Mouse (Mus musculus) naive thymus-derived CD4-positive, alpha-beta T cell, adult 2 months (primary cell): Measurements from ENCODE around the gene Thra.

Source experiments
- DNase-seq: peaks from one replicate; pipeline ENCODE4 v3.0.0-alpha.2; 2011; ENCODE audit warnings: low read depth

Gene Thra

DNA sequence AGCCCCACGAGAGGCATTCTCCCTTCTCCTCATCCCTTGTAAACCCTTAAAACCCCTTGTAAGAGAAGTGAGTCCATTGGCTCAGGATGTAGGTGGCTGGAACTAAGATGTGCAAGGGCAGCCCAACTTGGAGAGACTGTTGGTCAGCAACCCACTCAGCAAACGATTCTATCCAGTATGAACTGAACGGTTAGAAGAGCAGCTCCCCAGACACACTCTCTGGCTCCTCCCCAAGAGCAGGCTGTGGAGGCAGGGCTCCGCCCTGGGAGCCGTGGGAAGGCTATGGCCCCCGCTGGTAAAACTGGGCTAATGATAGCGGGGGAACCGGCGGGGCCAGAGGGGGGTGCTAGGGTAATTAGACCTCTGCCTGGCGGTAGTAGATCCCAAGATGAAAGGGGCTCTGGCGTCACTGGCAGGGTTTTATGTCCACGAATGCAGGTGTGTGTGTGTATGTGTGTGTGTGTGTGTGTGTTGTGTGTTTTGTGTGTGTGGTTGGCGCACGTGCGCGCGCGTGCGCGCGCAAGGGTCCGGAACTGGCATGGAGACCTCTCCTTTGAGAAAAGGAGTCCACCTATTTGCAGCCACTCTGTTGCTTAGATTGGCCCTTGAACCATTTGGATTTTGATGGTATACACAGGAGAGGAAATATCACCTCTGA, at the start of gene Thra:
Gene Thra, plus strand, starts transcription at position 246 of the 658 bp plus-strand sequence.
- peak; percentile 62 for DNase-seq

DNA sequence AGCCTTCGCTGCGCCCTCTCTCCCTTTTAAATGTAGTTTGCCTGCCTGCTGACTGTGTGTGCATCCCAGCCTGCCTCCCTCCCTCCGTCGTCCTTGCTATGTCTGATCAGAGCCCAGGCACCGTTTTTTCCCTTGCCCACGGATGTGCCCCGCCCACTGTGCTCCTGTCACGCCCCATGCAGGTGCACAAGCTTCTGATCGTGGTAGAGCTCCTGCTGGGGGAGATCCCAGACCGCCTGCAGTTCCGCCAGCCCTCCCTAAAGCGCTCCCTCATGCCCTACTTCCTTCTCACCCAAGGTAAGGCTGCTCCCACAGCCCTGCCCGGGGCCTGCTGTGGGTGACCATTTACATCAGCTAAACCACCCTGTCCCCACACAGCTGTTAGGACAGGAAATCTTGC, 47.2 kb upstream of the Thra start:
- DNase-seq = no peak

DNA sequence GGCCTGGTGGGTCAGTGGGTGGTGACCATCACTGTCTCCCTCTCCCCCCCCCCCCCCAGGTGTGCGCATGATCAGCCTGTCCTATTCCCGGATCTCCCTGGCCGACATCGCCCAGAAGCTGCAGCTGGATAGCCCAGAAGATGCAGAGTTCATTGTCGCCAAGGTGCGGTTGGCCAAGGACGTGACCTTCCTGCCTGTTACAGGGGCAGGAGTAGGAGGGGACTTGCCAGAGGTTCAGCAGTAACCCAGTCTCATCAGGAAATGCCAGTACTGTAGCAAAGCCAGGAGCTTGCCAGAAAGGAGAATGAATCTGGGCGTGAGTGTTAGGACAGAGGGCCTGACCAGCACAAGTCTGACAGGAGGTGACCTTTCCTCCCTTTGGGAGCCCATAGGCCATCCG, 46.7 kb upstream of the Thra start:
- no peak for DNase-seq

DNA sequence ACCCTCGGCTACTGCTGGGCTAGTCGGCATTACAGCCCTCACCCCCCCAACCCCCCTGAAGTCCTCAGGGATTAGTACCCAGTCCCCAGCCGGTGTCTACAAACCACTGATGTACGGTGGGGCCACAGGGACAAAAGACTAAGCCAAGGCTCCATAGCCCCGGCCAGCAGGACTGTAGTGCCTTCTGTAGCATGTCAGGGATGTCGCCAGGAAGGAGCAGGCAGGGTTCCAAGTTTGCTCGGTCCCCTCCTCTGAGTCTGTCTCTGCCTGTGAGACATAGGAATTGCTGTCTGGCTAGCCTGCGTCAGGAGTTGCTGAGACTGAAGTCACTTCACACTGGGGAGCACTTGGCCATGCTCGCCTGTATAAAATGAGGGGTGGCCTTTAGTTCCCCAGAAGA, 46.1 kb upstream of the Thra start:
- DNase-seq = no peak

DNA sequence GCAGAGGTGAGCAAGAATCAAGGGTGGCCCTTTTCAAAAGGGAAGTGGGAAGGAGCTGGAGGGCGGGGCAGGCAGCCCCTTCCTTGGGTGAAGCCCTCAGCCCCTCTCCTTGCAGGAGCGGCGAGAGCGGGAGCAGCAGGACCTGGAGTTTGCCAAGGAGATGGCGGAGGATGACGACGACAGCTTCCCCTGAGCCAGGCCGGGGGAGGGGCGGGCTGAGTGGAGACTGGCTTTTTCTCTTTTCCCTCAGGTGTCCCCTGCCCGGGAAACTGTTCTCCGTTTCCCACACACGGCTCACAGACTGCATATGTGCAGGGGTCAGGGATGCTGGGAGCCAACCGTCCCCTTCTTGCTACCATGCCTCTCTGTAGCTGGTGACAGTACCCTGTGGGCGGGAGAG, 45.0 kb upstream of the Thra start:
- no peak for DNase-seq

DNA sequence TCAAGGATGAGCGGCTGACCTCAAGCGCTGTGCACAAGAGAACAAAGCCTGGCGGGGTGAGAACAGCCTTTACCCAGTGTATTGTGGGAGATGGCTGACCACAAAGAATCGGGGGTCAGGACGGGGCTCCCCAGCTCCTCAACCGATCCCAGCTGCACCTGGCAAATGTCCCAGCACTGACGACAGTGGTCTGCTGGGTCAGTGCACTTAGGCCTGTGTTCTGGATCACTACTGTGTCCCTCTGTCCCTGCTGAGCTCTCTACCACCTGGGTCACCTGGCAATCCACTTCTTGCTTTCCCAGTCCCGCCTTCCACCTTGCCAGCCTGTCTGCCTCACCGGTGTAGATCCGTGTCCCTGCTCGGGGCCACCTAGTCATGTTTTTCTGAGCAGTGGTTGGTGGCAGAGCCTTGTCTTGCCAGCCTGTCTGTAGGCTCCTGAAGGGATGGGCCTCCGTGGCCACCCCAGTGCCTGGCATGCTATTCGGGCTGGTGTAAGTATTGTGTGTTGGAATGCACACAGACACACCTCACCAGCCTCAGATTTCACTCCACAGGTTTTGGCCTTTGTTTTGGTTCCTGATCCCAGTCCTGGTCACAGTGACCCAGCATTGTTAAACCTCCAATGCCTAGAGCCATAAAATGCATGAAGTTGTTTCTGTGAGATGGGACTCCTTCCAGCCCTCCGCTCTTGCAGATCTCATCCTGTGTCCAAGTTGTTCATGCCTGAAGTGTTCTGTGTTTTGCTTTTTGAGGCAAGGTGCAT, 43.8 kb upstream of the Thra start:
- DNase-seq = no peak

DNA sequence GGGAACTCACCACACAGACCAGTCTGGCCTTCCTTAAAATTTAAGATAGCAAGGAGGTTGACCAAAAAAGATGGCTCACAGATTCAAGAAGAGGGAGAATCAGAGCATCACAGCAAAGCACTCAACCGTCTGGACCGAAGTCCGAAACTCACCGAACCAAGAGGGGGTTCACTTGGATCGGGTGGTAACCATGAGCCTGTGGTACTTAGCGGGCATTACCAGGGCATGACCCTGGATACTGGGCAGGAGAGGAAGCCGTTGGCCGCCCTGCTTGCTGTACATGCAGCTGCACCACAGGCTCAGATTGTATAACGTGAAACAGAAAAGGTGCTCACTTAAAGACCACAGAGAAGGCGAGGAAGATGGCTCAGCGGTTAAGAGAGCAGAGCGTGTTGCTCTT, 43.2 kb upstream of the Thra start:
- no peak for DNase-seq

DNA sequence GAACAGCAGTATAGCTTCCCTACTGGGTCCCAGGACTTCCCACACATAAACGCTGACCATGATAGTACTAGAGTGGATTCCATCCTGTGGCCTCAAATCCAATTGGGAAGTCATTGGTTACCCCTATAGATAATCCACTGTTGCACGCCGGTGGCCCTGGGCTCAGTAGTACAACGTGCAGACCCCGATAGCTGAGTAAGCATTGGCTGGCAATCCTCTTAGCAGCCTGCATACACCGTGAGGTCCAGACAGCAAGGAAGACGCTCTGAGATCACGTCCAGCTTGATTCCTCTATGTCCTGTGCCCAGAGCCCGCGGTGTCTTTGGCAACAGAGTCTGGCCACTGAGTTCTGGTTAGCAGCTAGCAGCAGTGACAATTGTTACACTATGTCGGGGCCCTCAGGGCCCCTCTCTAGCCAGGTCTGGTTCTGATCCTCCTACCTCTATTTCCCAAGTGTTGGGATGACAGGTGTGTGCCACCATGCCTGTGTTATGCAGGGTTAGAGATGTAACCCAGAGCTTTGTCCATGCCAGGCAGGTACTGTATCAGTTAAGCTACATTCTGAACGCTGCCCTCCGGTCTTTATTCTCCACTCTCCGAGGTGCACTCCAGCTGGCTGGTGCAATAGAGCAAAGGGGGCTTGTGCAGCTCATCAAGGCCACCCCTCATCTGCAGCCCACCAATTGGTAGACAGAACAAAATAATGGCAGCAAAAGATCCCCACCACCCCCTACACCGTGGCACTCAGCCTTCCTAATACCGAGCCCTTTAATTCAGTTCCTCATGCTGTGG, 41.4 kb upstream of the Thra start:
- DNase-seq = no peak

DNA sequence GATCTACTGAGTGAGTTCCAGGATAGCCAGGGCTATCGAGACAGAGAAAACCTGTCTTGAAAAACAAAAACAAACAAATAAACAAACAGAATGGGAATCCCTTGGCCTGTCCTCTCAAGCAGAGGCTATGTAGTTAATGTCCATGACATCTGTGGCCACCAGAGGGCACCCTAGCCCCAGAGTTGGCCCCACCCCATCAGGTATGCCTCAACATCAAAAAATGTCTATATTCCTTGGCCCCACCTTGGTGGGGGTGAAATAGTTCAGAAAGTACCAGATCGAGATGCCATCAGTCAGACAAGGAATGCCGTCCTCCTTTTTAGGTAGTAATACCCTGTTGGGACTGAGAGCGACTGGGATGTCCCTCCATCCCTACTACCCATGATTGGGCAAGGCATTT, 40.5 kb upstream of the Thra start:
- peak; percentile 89 for DNase-seq

DNA sequence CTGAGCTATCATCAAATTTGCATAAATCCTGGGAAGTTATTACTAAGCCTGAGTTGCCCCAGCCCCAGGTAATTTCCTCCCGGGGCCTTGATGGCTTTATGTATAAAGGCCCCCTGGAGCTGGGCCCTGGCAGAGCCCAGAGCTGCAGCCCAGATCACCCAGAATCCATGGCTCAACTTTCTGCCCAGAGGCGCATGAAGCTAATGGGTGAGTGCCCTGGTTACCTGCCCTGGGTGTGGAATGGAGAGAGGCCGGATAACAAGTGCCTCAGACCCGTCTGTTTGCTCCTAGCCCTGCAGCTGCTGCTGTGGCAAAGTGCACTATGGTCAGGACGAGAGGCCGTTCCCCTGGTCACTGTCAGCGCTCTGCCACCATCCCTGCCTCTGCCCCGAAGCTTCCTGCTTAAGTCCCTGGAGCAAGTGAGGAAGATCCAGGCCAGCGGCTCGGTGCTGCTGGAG, 39.2 kb upstream of the Thra start, which contains the start of gene Csf3:
Gene Csf3, plus strand, starts transcription at position 51 of the 458 bp plus-strand sequence.
- DNase-seq = no peak

DNA sequence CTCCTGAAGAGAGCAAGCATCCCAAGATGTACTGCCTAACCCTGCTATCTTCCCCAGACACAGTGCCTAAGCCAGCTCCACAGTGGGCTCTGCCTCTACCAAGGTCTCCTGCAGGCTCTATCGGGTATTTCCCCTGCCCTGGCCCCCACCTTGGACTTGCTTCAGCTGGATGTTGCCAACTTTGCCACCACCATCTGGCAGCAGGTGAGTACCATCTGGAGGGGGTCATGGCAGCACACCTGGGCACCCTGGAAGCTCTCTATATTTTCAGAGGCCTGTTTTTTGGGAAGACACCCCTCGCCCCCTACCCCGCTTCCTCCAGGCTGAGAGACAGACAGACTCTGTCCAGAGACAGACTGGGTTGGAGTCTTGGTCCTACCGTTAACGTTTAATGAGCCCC, 38.1 kb upstream of the Thra start:
- DNase-seq = no peak

DNA sequence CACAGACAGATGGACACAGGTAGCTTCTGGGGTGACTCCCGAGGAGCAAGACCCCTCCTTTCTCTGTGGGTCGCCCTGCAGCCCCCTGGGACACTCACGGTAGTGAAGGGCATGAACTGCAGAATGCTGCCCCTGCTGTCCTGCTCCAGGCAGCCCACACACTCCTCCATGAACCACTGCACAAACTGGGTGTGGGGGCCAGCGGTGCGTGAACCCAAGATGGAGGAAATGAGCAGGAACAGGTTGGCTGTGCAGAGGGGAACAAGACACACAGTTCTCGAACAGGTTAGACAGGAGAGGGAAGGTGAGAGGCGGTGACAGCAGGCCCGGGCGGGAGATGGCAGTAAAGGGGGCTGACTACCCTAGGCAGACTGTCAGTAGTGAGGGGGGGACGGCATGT, 35.4 kb upstream of the Thra start:
- no peak for DNase-seq

DNA sequence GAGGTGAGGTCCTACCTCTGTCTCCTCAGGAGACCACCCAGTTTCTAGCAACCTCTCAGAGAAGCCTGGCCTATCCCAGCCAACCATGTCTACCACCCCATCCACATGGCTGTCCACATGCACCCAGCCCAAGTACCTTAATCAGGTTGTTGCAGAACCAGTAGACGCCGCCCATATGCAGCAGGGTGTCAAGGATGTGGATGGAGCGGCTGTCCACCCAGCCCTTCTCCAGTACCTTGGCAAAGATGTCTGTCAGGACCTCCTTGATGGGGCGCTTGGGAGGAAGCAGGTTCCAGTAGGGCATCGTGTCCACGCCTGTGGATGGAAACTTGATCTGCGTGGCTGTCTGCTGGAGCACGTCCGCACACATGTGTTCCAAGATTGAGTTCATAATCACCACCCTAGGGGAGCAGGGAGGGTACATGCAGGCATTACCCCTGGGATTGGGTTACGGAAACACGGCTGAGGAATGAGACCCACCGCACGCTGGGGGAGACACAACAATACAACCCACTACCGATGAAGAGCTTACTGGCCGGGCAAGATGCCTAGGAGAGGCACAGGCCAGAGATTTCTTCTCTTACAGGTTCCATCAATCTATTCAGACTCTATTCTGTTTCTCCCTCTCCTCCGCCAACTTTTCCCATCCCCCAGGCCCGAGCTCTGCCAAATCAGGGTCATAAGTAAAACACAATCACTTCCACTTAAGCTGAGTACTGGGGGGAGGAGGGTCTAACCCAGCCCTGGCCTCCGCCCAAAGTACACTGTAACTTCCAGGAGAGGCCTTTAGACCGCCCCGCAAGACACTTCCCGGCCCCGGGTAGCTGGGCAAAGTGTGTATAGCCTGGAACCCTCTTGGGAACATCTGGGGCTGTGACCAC, 32.8 kb upstream of the Thra start:
- no peak for DNase-seq

DNA sequence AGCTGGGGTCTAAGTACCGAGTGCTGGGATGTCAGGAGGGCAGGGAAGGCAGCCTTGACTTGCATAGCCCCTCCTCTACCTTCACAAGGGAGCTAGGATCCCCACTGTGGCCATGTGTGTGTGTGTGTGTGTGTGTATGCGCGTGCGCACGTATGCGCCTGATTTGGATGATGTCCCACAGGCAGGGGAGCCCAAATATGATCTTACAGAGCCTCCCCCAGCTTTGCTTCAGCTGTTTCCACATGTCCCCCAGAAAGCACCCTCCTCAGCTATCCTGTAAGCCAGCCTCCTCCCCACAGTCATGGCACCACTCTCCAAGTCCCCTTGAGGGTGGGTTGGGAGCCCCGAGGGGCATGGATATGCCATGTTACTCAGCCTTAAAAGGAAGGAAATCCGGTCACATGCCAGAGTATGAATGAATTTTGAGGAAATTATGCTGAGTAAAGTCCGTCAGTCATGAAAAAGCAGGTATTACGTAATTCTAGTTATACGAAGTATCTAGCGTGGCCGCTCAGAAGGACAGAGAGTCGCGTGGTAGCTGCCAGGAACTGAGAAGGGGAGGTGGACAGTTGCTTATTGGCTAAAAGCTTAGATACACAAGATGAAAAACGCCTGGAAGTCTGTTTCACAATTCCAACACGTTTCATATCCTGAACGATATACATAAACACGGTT, 32.0 kb upstream of the Thra start:
- no peak for DNase-seq

DNA sequence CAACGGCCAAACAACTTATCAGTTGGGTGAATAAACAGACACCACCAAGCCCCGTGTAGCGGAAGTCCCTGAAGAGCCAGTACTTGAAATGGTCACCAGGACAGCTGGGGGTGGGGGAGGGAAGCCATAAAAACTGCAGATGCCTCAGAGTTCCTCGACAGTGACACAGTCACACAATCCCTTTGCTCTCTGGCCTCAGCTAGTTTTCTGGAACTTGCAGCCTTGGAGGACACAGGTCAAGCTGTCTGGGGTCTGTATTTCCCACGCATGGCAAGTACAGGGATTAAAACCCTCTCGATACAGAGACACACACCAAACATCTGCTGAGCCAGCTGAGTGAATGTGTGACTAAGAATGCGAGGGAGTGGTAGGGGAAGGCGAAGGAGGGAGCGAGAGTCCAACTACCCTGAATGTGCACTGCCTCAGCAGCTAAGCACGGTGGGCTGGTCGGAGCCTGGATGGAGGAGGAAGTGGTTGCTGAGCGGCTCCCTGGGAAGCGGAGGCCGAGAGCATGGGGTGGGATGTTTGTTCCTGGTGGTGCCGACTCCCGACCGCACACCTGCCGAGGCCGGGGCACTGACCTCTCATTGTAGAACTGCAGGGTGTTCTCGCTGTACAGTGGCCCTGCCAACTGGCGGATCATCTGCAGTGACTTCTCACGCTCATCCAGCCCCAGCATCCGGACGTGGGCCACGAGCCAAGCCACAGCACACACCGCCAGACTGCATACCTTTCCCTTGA, 31.3 kb upstream of the Thra start:
- peak; percentile 52 for DNase-seq

DNA sequence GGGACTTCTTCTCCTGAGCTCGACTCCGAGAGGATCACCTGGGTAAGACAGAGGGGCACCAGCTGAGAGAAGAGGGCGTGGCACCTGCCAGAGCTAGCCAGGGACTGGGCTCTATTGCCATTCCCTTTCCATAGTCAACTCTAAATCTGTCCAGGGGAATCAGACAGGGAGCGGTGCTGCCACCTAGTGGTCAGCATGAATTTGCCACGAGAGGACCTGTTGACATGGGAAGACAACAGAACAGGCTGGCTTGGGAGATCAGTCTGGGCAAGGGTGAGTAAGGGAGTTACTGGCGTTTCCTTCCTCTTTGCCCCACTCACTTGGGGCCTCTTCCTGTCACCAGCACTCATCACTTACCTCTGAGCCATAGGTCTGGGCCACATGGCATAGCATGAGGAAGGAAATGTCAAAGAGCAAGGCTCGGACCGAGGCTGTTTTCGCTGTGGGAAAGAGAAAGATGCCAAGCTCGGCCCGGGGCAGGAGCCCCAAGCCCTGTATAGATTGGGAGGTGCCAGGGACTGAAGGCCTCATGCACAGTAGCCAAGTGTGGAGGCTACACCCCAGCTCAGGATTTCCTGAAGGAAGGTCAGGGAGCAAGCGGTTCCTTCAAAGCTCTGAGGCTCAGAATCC, 29.9 kb upstream of the Thra start:
- DNase-seq = peak; percentile 88

DNA sequence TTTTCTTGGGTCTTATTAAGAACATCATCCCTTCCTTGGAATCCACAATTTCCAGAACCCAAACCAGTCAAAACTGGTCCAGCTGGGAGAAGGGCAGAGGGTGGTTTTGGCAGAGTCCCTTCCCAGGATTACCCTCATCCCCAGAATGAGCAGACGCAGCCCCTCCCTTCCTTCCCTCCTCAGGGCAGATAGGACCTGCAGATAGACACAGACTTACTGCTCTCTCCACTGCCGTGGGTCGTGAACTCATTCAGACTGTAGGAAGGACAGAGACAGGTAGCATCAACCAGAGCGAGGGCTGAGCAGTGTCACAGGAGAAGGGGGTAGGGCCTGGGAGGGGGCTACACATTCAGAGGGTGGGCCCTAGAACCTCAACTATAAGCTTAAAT, 29.4 kb upstream of the Thra start:
- DNase-seq = no peak

DNA sequence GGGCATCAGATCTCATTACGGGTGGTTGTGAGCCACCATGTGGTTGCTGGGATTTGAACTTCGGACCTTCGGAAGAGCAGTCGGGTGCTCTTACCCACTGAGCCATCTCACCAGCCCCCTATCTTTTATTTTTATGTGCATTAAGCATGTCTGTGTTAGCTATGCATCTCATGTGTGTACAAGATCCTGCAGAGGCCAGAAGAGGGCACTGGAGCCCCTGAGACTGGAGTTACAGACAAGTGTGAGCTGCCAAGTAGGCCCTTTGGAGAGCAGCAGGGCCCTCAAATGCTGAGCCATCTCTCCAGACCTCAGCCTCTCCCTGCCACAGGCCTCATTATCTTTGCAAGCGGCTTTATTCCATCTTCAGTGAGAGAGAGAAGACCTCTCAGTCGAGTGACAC, 28.4 kb upstream of the Thra start:
- DNase-seq = peak; percentile 60

DNA sequence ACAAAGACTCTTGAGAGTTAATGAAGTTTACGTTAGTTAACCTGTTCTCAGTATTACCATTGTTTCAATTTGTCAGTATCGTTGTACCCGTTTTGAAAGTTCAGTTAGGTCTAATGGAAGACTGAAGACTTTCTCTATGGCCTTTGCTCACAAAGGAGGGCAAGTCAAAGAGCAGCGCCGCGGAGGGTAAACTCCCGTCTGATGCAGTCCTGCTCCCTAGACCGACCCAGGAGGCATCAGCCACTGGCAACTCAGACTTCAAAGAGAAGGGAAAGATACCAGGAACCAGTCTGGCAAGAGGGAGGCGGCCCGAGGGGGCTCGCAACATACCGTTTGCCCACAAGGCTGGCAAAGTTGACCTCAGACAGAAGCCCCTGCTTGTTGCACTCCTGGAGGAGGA, 26.7 kb upstream of the Thra start:
- no peak for DNase-seq

DNA sequence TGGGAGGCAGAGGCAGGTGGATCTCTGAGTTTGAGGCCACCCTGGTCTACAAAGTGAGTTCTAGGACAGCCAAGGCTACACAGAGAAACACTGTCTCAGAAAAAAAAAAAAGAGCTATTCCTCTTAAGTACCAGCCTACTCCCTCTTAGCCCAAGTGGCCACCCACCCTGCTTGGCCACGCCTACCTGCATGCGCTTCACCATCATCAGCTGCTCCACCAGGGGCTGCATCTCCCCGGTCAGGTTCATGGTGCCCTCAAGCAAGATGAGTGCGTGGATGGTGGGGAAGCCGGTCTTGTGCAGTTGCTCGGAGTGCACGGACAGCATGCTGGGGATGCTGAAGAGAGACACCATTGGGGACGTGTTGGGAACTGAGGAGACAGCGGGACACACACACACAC, 24.5 kb upstream of the Thra start:
- no peak for DNase-seq
